Mouse (Mus musculus): ENCODE measurements at regions not wholly inside any gene's neighbourhood (a gene's known extent, or its start where the extent isn't known, plus 50 kb on each side); places are given as distances from the start of the nearest gene placed in this dataset.
A peak's percentile ranks its signal among the peaks of the same experiment; 100 is the strongest.

DNA sequence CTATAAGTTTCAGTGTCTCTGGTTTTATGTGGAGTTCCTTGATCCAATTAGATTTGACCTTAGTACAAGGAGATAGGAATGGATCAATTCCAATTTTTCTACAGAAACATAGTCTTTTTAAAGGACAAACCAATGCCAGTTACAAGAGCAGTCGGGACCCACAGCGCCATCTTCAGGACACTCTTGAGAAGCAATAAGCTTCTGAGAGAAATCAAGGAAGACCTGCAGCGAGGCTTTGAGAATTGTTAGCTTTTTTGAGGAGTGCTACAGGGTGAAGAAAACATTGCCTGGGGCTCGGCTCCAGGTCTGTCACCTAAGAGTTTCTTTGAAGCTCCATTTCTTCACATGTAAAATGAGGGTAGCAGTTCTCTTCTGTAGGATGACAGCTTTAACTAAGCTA, 112.0 kb upstream of the Ppm1h start:
- DNase-seq = no peak

DNA sequence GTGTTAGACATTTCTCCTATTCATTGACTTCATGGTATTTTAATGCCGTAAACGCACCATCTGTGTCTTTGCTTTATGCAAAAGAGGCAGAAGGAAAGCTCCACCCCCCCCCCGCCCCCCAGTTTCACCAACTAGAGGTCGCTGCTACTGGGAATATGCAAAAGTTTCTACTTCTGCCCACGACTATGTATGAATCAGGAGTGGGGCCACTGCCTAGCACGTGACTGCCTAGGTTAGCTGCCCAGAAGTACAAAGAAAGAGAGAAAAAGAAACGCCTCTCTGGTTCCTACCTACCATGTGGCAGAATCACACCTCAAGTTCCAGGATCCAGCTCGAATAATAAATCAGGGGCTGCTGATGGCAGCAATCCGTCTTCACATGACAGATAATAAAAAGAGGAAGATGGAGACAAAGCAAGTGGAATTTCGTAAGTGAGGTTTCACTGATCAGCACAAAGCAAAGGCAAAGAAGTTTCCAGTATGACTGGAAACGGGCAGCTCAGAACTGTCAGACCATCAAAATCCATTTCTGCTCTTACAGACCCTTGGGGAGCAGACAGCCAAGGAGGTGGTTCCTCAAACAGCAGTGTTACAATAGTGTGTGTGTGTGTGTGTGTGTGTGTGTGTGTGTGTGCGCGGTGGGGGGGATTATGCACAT, 108.9 kb upstream of the Ppm1h start:
- no peak for DNase-seq

- no peak for DNase-seq
These were observed 107.5 kb upstream of the Ppm1h start for GRCm38 (mm10) chr10:122570909-122571551.

GRCm38 (mm10) chr10:122576171-122577063, 102.1 kb upstream of the Ppm1h start:
- DNase-seq = no peak

GRCm38 (mm10) chr10:122578209-122579001, 100.2 kb upstream of the Ppm1h start:
- DNase-seq = peak; percentile 27

DNA sequence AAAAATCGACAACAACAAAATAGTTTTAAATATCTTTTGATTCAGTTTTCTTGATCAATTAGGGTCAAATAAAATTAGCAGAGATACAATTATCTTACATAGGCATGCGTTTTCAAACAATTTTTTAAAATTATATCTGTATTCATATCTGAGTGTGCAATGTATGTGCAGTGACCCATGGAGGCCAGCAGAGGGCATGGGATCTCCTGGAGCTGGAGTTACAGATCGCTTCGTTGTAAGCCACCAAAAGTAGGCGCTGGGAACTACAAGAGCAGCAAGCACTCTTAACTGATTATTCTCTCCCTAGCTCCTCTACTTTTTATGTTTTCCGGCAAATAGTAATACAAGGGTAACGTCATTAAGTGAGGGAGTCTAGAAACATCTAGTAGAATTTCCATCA, 97.5 kb upstream of the Ppm1h start:
- no peak for DNase-seq

GRCm38 (mm10) chr10:122587541-122587940, 91.0 kb upstream of the Ppm1h start:
- DNase-seq = no peak

- no peak for DNase-seq
These were observed 79.1 kb upstream of the Ppm1h start for GRCm38 (mm10) chr10:122599511-122599910.

GRCm38 (mm10) chr10:122602394-122602793, 76.2 kb upstream of the Ppm1h start:
- no peak for DNase-seq

GRCm38 (mm10) chr10:122603960-122604359, 74.6 kb upstream of the Ppm1h start:
- no peak for DNase-seq

DNA sequence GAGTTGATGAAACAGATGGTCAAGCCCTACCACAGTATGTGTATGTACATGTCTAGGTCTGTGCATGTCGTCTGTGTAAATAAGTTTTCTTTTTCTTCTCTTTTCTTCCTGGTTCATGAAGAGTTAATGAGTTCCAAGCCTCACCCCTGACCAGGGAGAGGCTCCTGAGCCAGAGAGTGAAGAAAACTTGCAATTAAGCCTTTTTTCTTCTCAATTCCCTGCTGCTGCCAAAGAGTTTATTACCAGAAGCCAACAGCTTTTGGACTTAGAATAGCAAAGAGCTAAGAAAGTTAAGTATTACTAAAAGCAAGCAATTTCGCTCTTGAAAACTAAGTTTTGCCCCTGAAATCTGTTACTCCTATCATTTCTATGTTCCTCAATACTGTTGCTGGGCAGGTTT, 65.3 kb upstream of the Ppm1h start:
- peak; percentile 25 for DNase-seq

DNA sequence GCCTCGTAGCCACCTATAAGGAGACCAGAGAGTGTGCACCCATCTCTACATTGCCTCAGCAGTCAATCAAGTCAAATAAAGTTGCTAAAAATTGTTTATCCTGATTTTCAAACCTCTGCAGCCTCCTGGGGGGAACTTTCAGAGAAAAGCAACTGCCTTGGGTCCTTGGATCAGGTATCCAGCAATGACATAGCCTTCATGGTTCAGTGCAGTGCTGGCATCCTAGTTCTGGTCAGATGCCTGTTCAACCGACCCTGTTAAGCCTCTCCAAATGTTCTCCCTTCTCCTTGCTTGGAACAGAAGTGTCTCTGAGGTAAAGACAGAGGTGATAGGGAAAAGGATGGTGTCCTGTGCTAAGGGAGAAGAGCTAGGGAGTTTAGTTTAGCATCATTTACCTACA, 64.7 kb upstream of the Ppm1h start:
- DNase-seq = peak; percentile 59

GRCm38 (mm10) chr10:122614720-122615119, 63.8 kb upstream of the Ppm1h start:
- no peak for DNase-seq

DNA sequence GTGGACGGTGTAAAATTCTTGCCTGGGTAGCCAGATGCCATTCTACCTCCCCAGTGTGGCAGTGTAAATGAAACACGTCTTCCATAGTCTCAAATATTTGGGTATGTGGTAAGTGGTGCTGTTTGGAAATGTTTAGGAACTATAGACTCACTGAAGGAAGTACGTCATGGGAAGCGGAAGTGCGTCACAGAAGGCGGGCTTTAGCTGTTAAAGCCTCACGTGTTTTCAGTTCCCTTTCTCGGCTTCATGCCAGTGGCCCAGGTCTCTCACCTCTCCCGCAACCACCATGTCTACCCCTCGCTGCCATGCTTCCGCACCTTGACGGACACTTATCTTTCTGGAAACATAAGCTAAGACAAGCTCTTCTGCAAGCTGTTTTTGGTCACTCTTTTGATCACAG, 62.9 kb upstream of the Ppm1h start:
- DNase-seq = no peak

DNA sequence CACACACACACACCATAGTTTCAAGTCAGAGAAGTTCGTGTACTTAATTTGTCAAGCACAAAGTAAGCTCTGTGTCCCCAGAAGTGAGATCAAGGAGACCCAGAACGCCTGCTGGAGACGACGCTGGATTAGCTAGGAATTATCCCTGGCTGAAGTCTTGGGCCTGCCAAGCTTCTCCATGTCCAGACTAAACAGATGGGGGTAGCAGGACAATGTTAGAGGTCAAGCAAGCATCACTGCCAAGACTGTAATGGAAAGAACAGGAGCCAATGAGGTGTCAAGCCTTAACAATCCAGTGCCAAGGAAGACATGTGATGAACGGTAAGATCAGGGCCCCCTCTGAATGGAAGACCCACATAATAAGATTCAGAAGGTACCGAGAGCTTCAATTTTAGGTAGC, 62.2 kb upstream of the Ppm1h start:
- no peak for DNase-seq

- DNase-seq = no peak
These were observed 59.7 kb upstream of the Ppm1h start for GRCm38 (mm10) chr10:122618854-122619253.

- DNase-seq = no peak
These were observed 59.0 kb upstream of the Ppm1h start for GRCm38 (mm10) chr10:122619406-122620116.
